In genomic region chr7:67208317-67208716, GRCm38 (mm10) we compare ENCODE assay signal across 24 mouse cellular contexts.
"Had no signal": no experiment of that assay in that cellular context is flagged by ENCODE, and none has a peak within 500 bp of the region (broad histone marks: within the 10 kb centered on the region; RNA-seq: fewer than 3 reads in every experiment).

No protein-coding gene starts in this region.

- H3K4me2 ChIP-seq: heart, embryonic 11.5 days; heart, embryonic 13.5 days; heart, embryonic 15.5 days; hindbrain, embryonic 12.5 days; hindbrain, embryonic 13.5 days; hindbrain, embryonic 14.5 days; hindbrain, embryonic 15.5 days; intestine, embryonic 15.5 days; kidney, embryonic 15.5 days had no signal

- ATAC-seq: hindbrain, embryonic 16.5 days; hindbrain, postnatal 0 days; inflammation-experienced regulatory T-cells, adult 6 months had no signal

- H3K4me1 ChIP-seq: heart, embryonic 15.5 days; hindbrain, embryonic 15.5 days; kidney, embryonic 15.5 days had no signal

- H3K36me3 ChIP-seq: heart, embryonic 10.5 days; heart, embryonic 13.5 days; heart, embryonic 15.5 days; hindbrain, embryonic 10.5 days; hindbrain, embryonic 12.5 days; hindbrain, embryonic 13.5 days; hindbrain, embryonic 15.5 days; intestine, embryonic 15.5 days; kidney, embryonic 15.5 days had no signal

- H3K9ac ChIP-seq: heart, embryonic 13.5 days; heart, embryonic 15.5 days; hindbrain, embryonic 12.5 days; hindbrain, embryonic 13.5 days; hindbrain, embryonic 14.5 days; hindbrain, embryonic 15.5 days; intestine, embryonic 15.5 days; kidney, embryonic 15.5 days had no signal

- H3K27me3 ChIP-seq: heart, embryonic 13.5 days; heart, embryonic 15.5 days; hindbrain, embryonic 12.5 days; hindbrain, embryonic 13.5 days; hindbrain, embryonic 15.5 days; intestine, embryonic 15.5 days; kidney, embryonic 15.5 days had no signal

- H3K4me3 ChIP-seq: heart, adult 2 months; heart, embryonic 10.5 days; heart, embryonic 13.5 days; heart, embryonic 15.5 days; hindbrain, embryonic 10.5 days; hindbrain, embryonic 12.5 days; hindbrain, embryonic 13.5 days; hindbrain, embryonic 15.5 days; intestine, embryonic 15.5 days; kidney, embryonic 15.5 days; layer of hippocampus, adult 2 months; left cerebral cortex, adult 2 months had no signal

- H3K9me3 ChIP-seq: heart, embryonic 10.5 days; heart, embryonic 13.5 days; heart, embryonic 15.5 days; hindbrain, embryonic 10.5 days; hindbrain, embryonic 12.5 days; hindbrain, embryonic 13.5 days; hindbrain, embryonic 15.5 days; intestine, embryonic 15.5 days; kidney, embryonic 15.5 days had no signal

- H3K27ac ChIP-seq: heart, adult 2 months; heart, embryonic 10.5 days; heart, embryonic 13.5 days; heart, embryonic 15.5 days; hindbrain, embryonic 10.5 days; hindbrain, embryonic 12.5 days; hindbrain, embryonic 13.5 days; hindbrain, embryonic 14.5 days; hindbrain, embryonic 15.5 days; hindbrain, postnatal 0 days; intestine, embryonic 15.5 days; kidney, embryonic 15.5 days; kidney, postnatal 0 days; layer of hippocampus, adult 2 months; left cerebral cortex, adult 2 months had no signal

- DNase-seq: heart, adult 2 months; heart, postnatal 10 days; heart, postnatal 14 days; heart, postnatal 36 days; heart, postnatal 4 days; layer of hippocampus, adult 9-11 months; layer of hippocampus, postnatal 36 days had no signal
